Comparison of ENCODE assay signal across 15 mouse cellular contexts in genomic region chr11:68280001-68280510, GRCm38 (mm10).
DNase-seq lines count a peak whose midpoint lies in the region.
"Had no signal": no experiment of that assay in that cellular context is flagged by ENCODE, and none has a peak within 500 bp of the region (broad histone marks: within the 10 kb centered on the region; RNA-seq: fewer than 3 reads in every experiment).

No protein-coding gene starts in this region.

- peak; percentile 30 to 51 for DNase-seq in heart, adult 18-20 months
- DNase-seq in heart, postnatal 4 days, result no peak
- DNase-seq in kidney, adult 18-20 months, result peak; percentile 20
- DNase-seq in kidney, postnatal 14 days, result no peak
- peak; percentile 7 for DNase-seq in urinary bladder, postnatal 14 days (ENCODE audit: low spot score)
- no peak for DNase-seq in urinary bladder, adult 2 months (ENCODE audit: low spot score)
- DNase-seq in thymus, postnatal 4 days, result no peak
- DNase-seq: adrenal gland, adult 8-10 months; B cell, adult 2 months; cerebellum, adult 8-10 months; gastrocnemius, postnatal 10 days; layer of hippocampus, adult 9-11 months; lung, adult 18-20 months; retina, postnatal 1 day; right cerebral cortex, postnatal 4 days had no signal

Comparison
In these comparisons a context has a peak if more than half of its experiments do, and no peak if none do; other contexts are left out.
1. DNase-seq: peak in heart, adult 18-20 months (2 of 2), kidney, adult 18-20 months (single experiment) and urinary bladder, postnatal 14 days (single experiment); none in heart, postnatal 4 days (single experiment), kidney, postnatal 14 days (single experiment), urinary bladder, adult 2 months (single experiment) and thymus, postnatal 4 days (single experiment).